Mouse (Mus musculus): ENCODE measurements at regions not wholly inside any gene's neighbourhood (a gene's known extent, or its start where the extent isn't known, plus 50 kb on each side); places are given as distances from the start of the nearest gene placed in this dataset.

DNA sequence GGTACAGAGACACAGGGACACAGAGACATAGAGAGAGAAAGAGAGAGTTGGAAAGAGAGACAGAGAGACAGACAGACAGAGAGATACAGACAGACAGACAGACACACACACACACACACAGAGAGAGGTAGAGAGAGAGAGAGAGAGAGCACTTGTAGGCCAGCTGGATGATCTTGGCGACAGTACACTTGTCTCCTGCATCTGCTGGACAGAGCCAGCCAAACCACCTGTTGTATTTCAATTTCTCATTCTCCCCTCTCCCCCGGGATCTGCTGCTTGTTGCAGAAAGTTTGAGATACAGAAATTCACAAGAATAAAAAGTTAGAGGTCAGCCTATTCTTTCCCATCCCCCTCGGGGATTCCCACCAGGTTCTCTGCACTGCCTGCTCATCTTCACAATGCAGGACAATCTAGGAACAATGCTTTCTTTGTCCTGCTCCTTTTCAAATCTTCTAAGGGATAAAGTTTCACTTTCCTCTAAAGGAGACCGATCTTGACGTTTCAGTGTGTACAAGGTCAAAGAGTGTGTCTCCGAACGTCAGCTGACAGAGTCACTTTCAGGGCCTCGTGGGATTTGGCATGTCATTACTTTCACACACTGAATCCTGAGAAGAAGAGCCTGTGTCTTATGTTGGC, 94.4 kb upstream of the Nectin3 start:
- TF ChIP-seq CTCF (IDR thresholded peaks at IDR 0.05; ENCODE audit: borderline replicate concordance, extremely low read depth, insufficient read depth, insufficient read length) (no peak), POLR2A (IDR thresholded peaks at IDR 0.05; ENCODE audit: borderline replicate concordance, extremely low read depth, insufficient read depth, insufficient read length, poor library complexity, severe bottlenecking) (no peak)

All from brain, embryonic 14.5 days (tissue).